Mouse (Mus musculus) kidney, adult 2 months (tissue): ENCODE measurements at regions not wholly inside any gene's neighbourhood (a gene's known extent, or its start where the extent isn't known, plus 50 kb on each side); places are given as distances from the start of the nearest gene placed in this dataset.

Source experiments
- CTCF ChIP-seq: fragments of 200-500 bp; conservative IDR thresholded peaks from 2 replicates; pipeline ENCODE4 v1.5.1; 2011; ENCODE audit warnings: low read depth, mild to moderate bottlenecking, control low read depth, low read length, moderate library complexity, mixed read lengths; ENCODE audit not compliant: insufficient read depth, insufficient read length
- POLR2A ChIP-seq: fragments of 200-500 bp; IDR thresholded peaks from one replicate; pipeline ENCODE4 v1.6.1; 2011; ENCODE audit warnings: low read depth, low read length, control low read depth

- no peak for TF ChIP-seq CTCF
- no peak for TF ChIP-seq POLR2A
These were observed 131.2 kb upstream of the Csf3r start for GRCm38 (mm10) chr4:125893139-125893538.
